Mouse (Mus musculus): ENCODE data around the gene Frem1.

DNA sequence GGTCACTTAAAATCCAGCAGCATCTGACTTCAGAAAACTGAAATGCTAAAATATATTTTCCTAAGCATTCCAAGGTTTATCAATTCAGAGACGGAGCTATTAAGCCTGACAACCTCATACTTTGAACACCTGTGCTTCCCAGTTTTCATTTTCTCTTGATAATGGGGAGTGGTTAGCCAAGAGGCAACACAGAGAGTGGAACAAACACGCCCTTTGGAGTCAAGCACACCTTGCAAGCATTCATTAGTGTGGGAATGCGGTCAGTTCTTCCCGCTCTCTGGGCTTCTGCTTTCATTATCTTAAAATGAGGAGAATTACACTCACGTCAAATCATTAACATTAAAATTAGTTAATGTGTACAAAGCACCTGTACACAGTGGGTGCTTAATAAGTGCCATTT lies 122.1 kb downstream of the Frem1 start:
- TF ChIP-seq GATA1 (IDR thresholded peaks at IDR 0.05; ENCODE audit: low read length), result no peak
- TF ChIP-seq TAL1 (IDR thresholded peaks at IDR 0.05; ENCODE audit: low read length), result no peak
